Mouse (Mus musculus) myocyte (in vitro differentiated cells): ENCODE data around the gene Ucn3. TPM values are rescaled to one million over a fixed set of nuclear protein-coding genes. Genes with fewer than 3 reads are reported as not detected.

Experiments
- H3K27me3 ChIP-seq: one replicate; pipeline ENCODE4 v1.6.1; 2011; ENCODE audit not compliant: control insufficient read depth, insufficient read depth, insufficient read length
- H3K36me3 ChIP-seq: one replicate; pipeline ENCODE4 v1.6.1; 2011; ENCODE audit not compliant: control insufficient read depth, insufficient read depth
- H3K4me2 ChIP-seq: one replicate; pipeline ENCODE4 v1.6.1; 2011; ENCODE audit warnings: low read depth, control low read depth
- H3K4me3 ChIP-seq: one replicate; pipeline ENCODE4 v1.5.1; 2011; ENCODE audit warnings: mild to moderate bottlenecking, control low read depth, moderate library complexity
- H3K79me2 ChIP-seq: one replicate; pipeline ENCODE4 v1.6.1; 2011; ENCODE audit not compliant: control insufficient read depth, insufficient read depth
- H3ac ChIP-seq: one replicate; pipeline ENCODE4 v1.6.1; 2011; ENCODE audit not compliant: control insufficient read depth, insufficient read length
- CEBPB ChIP-seq: IDR thresholded peaks from 2 replicates; pipeline ENCODE4 v1.6.1; 2011; ENCODE audit warnings: mild to moderate bottlenecking, moderate library complexity; ENCODE audit not compliant: poor library complexity, insufficient read depth, severe bottlenecking
- E2F4 ChIP-seq: IDR thresholded peaks from one replicate; pipeline ENCODE4 v1.6.1; 2011; ENCODE audit warnings: mild to moderate bottlenecking, control low read depth, moderate library complexity; ENCODE audit not compliant: insufficient read depth
- MYOD1 ChIP-seq, 3 experiments: IDR thresholded peaks; one replicate each; pipeline ENCODE4 v1.6.1; 2011; ENCODE audit warnings: control low read depth in 2 of 3, low read depth in 2 of 3, mild to moderate bottlenecking in 2 of 3, moderate library complexity in 1 of 3; ENCODE audit not compliant: insufficient read length in 2 of 3, control insufficient read depth in 1 of 3
- MYOG ChIP-seq, 3 experiments: IDR thresholded peaks; one replicate each; pipeline ENCODE4 v1.6.1; 2011; ENCODE audit warnings: control low read depth in 2 of 3, low read depth in 2 of 3, mild to moderate bottlenecking in 2 of 3; ENCODE audit not compliant: insufficient read length in 2 of 3, control insufficient read depth in 1 of 3, insufficient read depth in 1 of 3
- POLR2AphosphoS2 ChIP-seq: IDR thresholded peaks from one replicate; pipeline ENCODE4 v1.6.1; 2011; ENCODE audit warnings: low read depth, control low read depth; ENCODE audit not compliant: insufficient read length
- REST ChIP-seq: IDR thresholded peaks from one replicate; pipeline ENCODE4 v1.6.1; 2011; ENCODE audit warnings: mild to moderate bottlenecking, control low read depth, moderate library complexity; ENCODE audit not compliant: insufficient read depth, insufficient read length
- SRF ChIP-seq: IDR thresholded peaks from one replicate; pipeline ENCODE4 v1.6.1; 2011; ENCODE audit warnings: low read depth; ENCODE audit not compliant: control insufficient read depth, insufficient read length
- TCF3 ChIP-seq: IDR thresholded peaks from one replicate; pipeline ENCODE4 v1.6.1; 2011; ENCODE audit warnings: low read depth, control low read depth; ENCODE audit not compliant: insufficient read length
- polyA plus RNA-seq: library from polyadenylated mRNA; unstranded; fragments of >200 nt; fragmentation: generic; extraction: Trizol; gene quantifications from one replicate; pipeline ENCODE4 v1.2.1, GENCODE M21; 2012; ENCODE audit warnings: missing spikeins

The Ucn3 gene
- polyA plus RNA-seq, 1 experiment = not detected

GRCm38 (mm10) chr13:3891479-3892087 lies 53.6 kb downstream of the Ucn3 start:
- peaks cover 40% of the 10 kb centered on the region for H3K79me2 ChIP-seq
- no peak for TF ChIP-seq MYOG (IDR thresholded peaks at IDR 0.05; ENCODE audit: control insufficient read depth in 1 of 3, insufficient read depth in 1 of 3, insufficient read length in 2 of 3, low read depth in 2 of 3)
- no peak for TF ChIP-seq MYOD1 (IDR thresholded peaks at IDR 0.05; ENCODE audit: control insufficient read depth in 1 of 3, insufficient read length in 2 of 3, low read depth in 2 of 3)
- no peak for TF ChIP-seq REST
- TF ChIP-seq TCF3 = no peak
- no peak for TF ChIP-seq CEBPB
- TF ChIP-seq SRF = no peak
- TF ChIP-seq POLR2AphosphoS2 = no peak
- TF ChIP-seq E2F4 = no peak
- no peaks in the 10 kb centered on the region for H3K27me3 ChIP-seq
- H3K4me3 ChIP-seq = peak overlapping the region; percentile 56
- peak overlapping the region; percentile 81 for H3K4me2 ChIP-seq
- peaks cover 17% of the 10 kb centered on the region for H3K36me3 ChIP-seq
- no peak overlapping the region for H3ac ChIP-seq

Other genes starting within 250 kb of the Ucn3 start
- 0.08 TPM for gene Calml3, start 141.0 kb downstream of the Ucn3 start, polyA plus RNA-seq
- gene Calm4, start 107.6 kb downstream of the Ucn3 start, polyA plus RNA-seq = 0.05 TPM
- gene Calm5, start 91.2 kb downstream of the Ucn3 start, polyA plus RNA-seq = not detected
- 13.7 TPM for gene Net1, start 27.1 kb downstream of the Ucn3 start, polyA plus RNA-seq
- not detected for gene Tubal3, start 27.1 kb downstream of the Ucn3 start, polyA plus RNA-seq
- gene Akr1c14, start 103.7 kb upstream of the Ucn3 start, polyA plus RNA-seq = 0.05 TPM
- gene Akr1c18, start 205.3 kb upstream of the Ucn3 start, polyA plus RNA-seq = not detected
- 12.2 TPM for gene Akr1c13, start 245.8 kb upstream of the Ucn3 start, polyA plus RNA-seq